Comparison of ENCODE assay signal across 9 mouse cellular contexts in the genomic region with DNA sequence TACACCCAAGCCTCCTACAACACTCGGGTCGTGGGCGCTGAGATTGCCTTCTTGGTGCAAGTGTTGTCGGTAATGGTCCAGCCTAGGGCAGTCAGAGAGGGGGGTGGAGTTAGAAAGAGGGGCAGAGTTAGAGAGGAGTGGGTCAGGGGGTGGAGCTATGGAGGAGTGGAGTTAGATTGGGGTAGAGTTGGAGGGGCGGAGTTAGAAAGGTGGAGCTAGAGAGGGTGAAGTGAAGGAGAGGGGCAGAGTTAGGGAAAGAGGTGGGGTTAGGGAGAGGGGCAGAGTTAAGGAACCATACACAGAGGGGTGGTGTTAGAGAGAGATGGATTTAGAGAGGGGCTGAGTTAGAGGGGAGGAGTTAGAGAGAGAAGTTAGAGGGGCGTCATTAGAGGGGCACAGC. TPM values are rescaled to one million over a fixed set of nuclear protein-coding genes. Genes with fewer than 3 reads are reported as not detected.
A peak's percentile ranks its signal among the peaks of the same experiment; 100 is the strongest.
DNase-seq lines count a peak whose midpoint lies in the region; ATAC-seq and TF ChIP-seq lines count a peak whose summit lies in the region.
"Had no signal": no experiment of that assay in that cellular context is flagged by ENCODE, and none has a peak within 500 bp of the region (broad histone marks: within the 10 kb centered on the region; RNA-seq: fewer than 3 reads in every experiment).

No protein-coding gene starts in this region.

- no peak for TF ChIP-seq CTCF in ES-Bruce4 (IDR thresholded peaks at IDR 0.05; ENCODE audit: low read depth, low read length)

- WGBS in kidney, embryonic 15.5 days, result 19% methylated on average over 6 of the region's 6 CpGs
- 12% methylated on average over 6 of the region's 6 CpGs for WGBS in limb, embryonic 11.5 days

- TF ChIP-seq POLR2A in ES-Bruce4 (IDR thresholded peaks at IDR 0.05; ENCODE audit: insufficient read depth, low read length), result peak; percentile 12

- no peak overlapping the region for H3K27ac ChIP-seq in kidney, embryonic 15.5 days
- H3K27ac ChIP-seq in ES-Bruce4 (ENCODE audit: insufficient read depth, low read length), result no peak overlapping the region
- no peak overlapping the region for H3K27ac ChIP-seq in limb, embryonic 11.5 days (replicated peaks; ENCODE audit: low read depth, low read length)
- H3K27ac ChIP-seq: liver, embryonic 14.5 days had no signal

- H3K36me3 ChIP-seq in kidney, embryonic 15.5 days, result no peaks in the 10 kb centered on the region
- H3K36me3 ChIP-seq in ES-Bruce4 (ENCODE audit: control insufficient read depth, insufficient read depth, low read length, poor library complexity, severe bottlenecking), result no peaks in the 10 kb centered on the region
- no peaks in the 10 kb centered on the region for H3K36me3 ChIP-seq in limb, embryonic 11.5 days (ENCODE audit: control insufficient read depth, insufficient read depth, low read length)

- peak; percentile 57; the same call in 1 of the 2 replicates for ATAC-seq in kidney, embryonic 15.5 days (replicated peaks; ENCODE audit: low FRiP score)
- ATAC-seq in limb, embryonic 11.5 days (ENCODE audit: insufficient number of reproducible peaks, low FRiP score, low TSS enrichment, low read depth), result peak; percentile 57; the same call in 1 of the 2 replicates

- no peaks in the 10 kb centered on the region for H3K9me3 ChIP-seq in kidney, embryonic 15.5 days (replicated peaks)
- H3K9me3 ChIP-seq in ES-Bruce4 (replicated peaks; ENCODE audit: control insufficient read depth, insufficient read depth, low read length, poor library complexity, severe bottlenecking), result no peaks in the 10 kb centered on the region
- no peaks in the 10 kb centered on the region for H3K9me3 ChIP-seq in limb, embryonic 11.5 days (ENCODE audit: control insufficient read depth, low read length)

- no peak overlapping the region for H3K4me2 ChIP-seq in kidney, embryonic 15.5 days
- no peak overlapping the region for H3K4me2 ChIP-seq in limb, embryonic 11.5 days (ENCODE audit: low read depth, severe bottlenecking)

- 0 out of 2 replicates have a peak, but pooled peaks cover 3% of the 10 kb centered on the region for H3K27me3 ChIP-seq in kidney, embryonic 15.5 days
- no peaks in the 10 kb centered on the region for H3K27me3 ChIP-seq in ES-Bruce4 (ENCODE audit: control insufficient read depth, insufficient read depth, low read length, poor library complexity, severe bottlenecking)
- no peaks in the 10 kb centered on the region for H3K27me3 ChIP-seq in limb, embryonic 11.5 days (ENCODE audit: control insufficient read depth, insufficient read depth, low read length)

- no peak overlapping the region for H3K9ac ChIP-seq in kidney, embryonic 15.5 days
- no peak overlapping the region for H3K9ac ChIP-seq in ES-Bruce4 (ENCODE audit: low read depth, poor library complexity, severe bottlenecking)
- H3K9ac ChIP-seq in limb, embryonic 11.5 days (ENCODE audit: low read length), result no peak overlapping the region
- H3K9ac ChIP-seq: liver, embryonic 14.5 days had no signal

- no peak for DNase-seq in kidney, adult 9 months
- peak; percentile 35 for DNase-seq in embryo, embryonic 10 days (ENCODE audit: low spot score)
- DNase-seq in limb, embryonic 11.5 days (ENCODE audit: low spot score), result no peak
- DNase-seq in B cell, adult 2 months, result no peak
- no peak for DNase-seq in natural killer cell, adult 2 months (ENCODE audit: low spot score in 2 of 2)
- DNase-seq in cerebellum, adult 11 months, result no peak

- no peak overlapping the region for H3K4me3 ChIP-seq in kidney, embryonic 15.5 days (replicated peaks)
- H3K4me3 ChIP-seq in ES-Bruce4 (ENCODE audit: low read depth, low read length), result peak overlapping the region; percentile 34
- H3K4me3 ChIP-seq in limb, embryonic 11.5 days (ENCODE audit: low read depth, low read length), result no peak overlapping the region

- peaks cover 5% of the 10 kb centered on the region; the same call in 1 of the 2 replicates for H3K4me1 ChIP-seq in kidney, embryonic 15.5 days
- H3K4me1 ChIP-seq in ES-Bruce4 (ENCODE audit: control insufficient read depth, insufficient read depth, low read length), result no peaks in the 10 kb centered on the region
- 0 out of 2 replicates have a peak, but pooled peaks cover 2% of the 10 kb centered on the region for H3K4me1 ChIP-seq in limb, embryonic 11.5 days (ENCODE audit: control insufficient read depth, insufficient read depth, low read length)

- TF ChIP-seq EP300 in ES-Bruce4 (IDR thresholded peaks at IDR 0.05; ENCODE audit: insufficient read depth, low read depth, low read length), result no peak

RNA-seq across cellular contexts. Expression of gene Pnliprp2, which starts 2.8 kb away (rescaled TPM):
- polyA plus RNA-seq in kidney, embryonic 15.5 days (2015; fragmentation: Nextera tagmentation; extraction: Ambion mirVana), result 0.31 and 0.44 TPM in 2 replicates
- 0.90 TPM in 1 of 2 replicates, not detected in the other for polyA plus RNA-seq in ES-Bruce4 (2011; ENCODE audit: insufficient read depth, insufficient read length, low read depth, missing spikeins)
- polyA plus RNA-seq in limb, embryonic 11.5 days (2014; fragmentation: Nextera tagmentation; extraction: Ambion mirVana), result 0.12 TPM in 1 of 2 replicates, not detected in the other

RNA-seq across cellular contexts. Expression of gene 1700019N19Rik, which starts 31.9 kb away (rescaled TPM):
- not detected in 2 replicates for polyA plus RNA-seq in kidney, embryonic 15.5 days (2015; fragmentation: Nextera tagmentation; extraction: Ambion mirVana)
- not detected in 2 replicates for polyA plus RNA-seq in ES-Bruce4 (2011; ENCODE audit: insufficient read depth, insufficient read length, low read depth, missing spikeins)
- polyA plus RNA-seq in limb, embryonic 11.5 days (2014; fragmentation: Nextera tagmentation; extraction: Ambion mirVana), result not detected in 2 replicates
- polyA plus RNA-seq: liver, embryonic 14.5 days had no signal

RNA-seq across cellular contexts. Expression of gene Pnliprp1, which starts 33.6 kb away (rescaled TPM):
- 1.1 and 6.9 TPM in 2 replicates for polyA plus RNA-seq in kidney, embryonic 15.5 days (2015; fragmentation: Nextera tagmentation; extraction: Ambion mirVana)
- not detected in 2 replicates for polyA plus RNA-seq in ES-Bruce4 (2011; ENCODE audit: insufficient read depth, insufficient read length, low read depth, missing spikeins)
- polyA plus RNA-seq in limb, embryonic 11.5 days (2014; fragmentation: Nextera tagmentation; extraction: Ambion mirVana), result not detected in 2 replicates
